Mouse (Mus musculus) inflammation-experienced regulatory T-cells, adult 6 months (primary cell): ENCODE data around the gene Sbds. TPM values are rescaled to one million over a fixed set of nuclear protein-coding genes. Genes with fewer than 3 reads are reported as not detected.

ENCODE experiments used
- ATAC-seq: one replicate; pipeline ENCODE4 v1.8.0; 2017
- polyA plus RNA-seq, 3 experiments: library from polyadenylated mRNA; unstranded; fragments of 100-300 nt; shearing (Covaris generic); gene quantifications; one replicate each; pipeline ENCODE4 v1.2.1; 2017

Gene Sbds
- polyA plus RNA-seq, 3 experiments from 2014 or later = 108 to 150 (median 130) TPM

DNA sequence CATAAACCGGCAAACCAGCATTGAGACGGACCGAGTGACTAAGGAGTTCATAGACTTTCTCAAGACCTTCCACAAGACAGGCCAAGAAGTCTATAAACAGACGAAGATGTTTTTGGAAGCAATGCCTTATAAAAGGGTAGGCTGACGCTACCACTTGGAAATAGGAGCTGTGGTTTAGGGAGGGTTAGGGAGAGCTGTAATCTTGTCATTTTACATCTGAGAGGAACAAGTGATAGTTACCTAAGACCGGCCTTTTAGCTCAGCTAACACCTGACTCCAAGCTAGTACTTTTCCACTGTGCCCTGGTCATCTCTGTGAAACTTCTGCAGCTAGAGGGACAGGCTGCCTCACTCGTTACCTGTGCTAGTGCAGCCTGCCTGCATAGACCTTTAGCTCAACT, 57.3 kb downstream of the Sbds start:
- ATAC-seq = no peak

DNA sequence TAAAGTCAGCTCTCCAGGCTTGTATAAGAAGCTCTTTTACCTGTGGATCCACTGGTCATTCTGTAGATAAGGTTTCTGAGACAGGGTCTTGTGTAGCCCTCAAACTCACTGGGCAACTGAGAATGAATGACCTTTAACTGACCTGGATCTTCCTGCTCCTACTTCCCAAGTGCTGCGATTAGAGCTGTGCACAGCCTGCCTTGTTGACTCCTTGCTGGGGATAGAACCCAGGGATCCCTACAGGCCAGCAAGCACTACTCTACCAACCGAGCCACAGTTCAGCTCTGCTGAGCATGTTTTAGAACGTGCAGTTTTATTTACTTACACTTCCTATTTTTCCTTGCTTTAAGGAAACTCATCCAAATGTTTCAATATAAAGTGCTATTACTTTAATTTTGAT, 57.9 kb downstream of the Sbds start:
- ATAC-seq = no peak

DNA sequence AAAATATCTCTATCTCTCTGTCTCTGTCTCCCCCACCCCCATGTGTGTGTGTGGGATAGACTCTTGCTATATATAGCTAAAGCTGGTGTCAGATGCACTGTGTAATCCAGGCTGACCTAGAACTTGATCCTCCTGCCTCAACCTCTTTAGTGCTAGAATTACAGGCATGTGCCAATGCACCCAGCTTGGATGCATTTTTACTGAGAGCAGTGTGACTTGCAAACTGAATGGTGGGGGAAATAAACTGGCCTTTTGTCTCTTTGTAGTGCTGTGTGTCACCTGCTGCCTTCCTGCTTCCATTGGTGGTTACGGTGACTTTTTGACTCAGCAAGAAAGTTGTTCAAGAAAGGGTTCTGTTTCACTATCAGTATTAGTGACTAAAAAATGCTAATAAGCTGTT, 59.0 kb downstream of the Sbds start:
- ATAC-seq = peak; percentile 89

Other genes starting within 250 kb of the Sbds start
- gene Asl, start 226.3 kb downstream of the Sbds start, polyA plus RNA-seq = 100 to 1,000 TPM in 2 of 3 experiments, 10 to 100 TPM in 1; 92.0 to 107 (median 100) TPM
- gene Crcp, start 226.2 kb downstream of the Sbds start, polyA plus RNA-seq = 10 to 100 TPM; 58.3 to 70.9 (median 58.4) TPM
- 1 to 10 TPM; 1.9 to 2.2 (median 2.0) TPM for gene Tpst1, start 182.2 kb downstream of the Sbds start, polyA plus RNA-seq
- gene Kctd7, start 110.7 kb downstream of the Sbds start, polyA plus RNA-seq = 1 to 10 TPM; 2.1 to 3.0 (median 3.0) TPM
- 10 to 100 TPM; 31.3 to 40.9 (median 36.7) TPM for gene Rabgef1, start 83.7 kb downstream of the Sbds start, polyA plus RNA-seq
- gene Tmem248, start 38.4 kb downstream of the Sbds start, polyA plus RNA-seq = 10 to 100 TPM; 11.2 to 13.4 (median 13.2) TPM
- gene Tyw1, start 89 bp upstream of the Sbds start, polyA plus RNA-seq = 10 to 100 TPM; 30.4 to 35.1 (median 33.9) TPM
- gene Caln1, start 113.9 kb upstream of the Sbds start, polyA plus RNA-seq = not detected
- not detected for gene A330070K13Rik, start 129.1 kb upstream of the Sbds start, polyA plus RNA-seq